Mouse (Mus musculus) thymus, postnatal 10 days (tissue): ENCODE results near the gene Rgs11.
"Not testable (repeated sequence)": the region's sequence is repeated elsewhere in the genome, so short reads cannot be mapped to it uniquely, and the experiment has no call there.

ENCODE experiments used
- DNase-seq, 2 experiments: peaks; one replicate each; pipeline ENCODE4 v3.0.0; 2021; ENCODE audit warnings: low spot score in 2 of 2

The Rgs11 gene

GRCm38 (mm10) chr17:26202737-26203136, at the start of gene Rgs11:
Gene Rgs11, plus strand, starts transcription at chr17:26202951.
- peak; percentile 11 to 31 for DNase-seq

DNA sequence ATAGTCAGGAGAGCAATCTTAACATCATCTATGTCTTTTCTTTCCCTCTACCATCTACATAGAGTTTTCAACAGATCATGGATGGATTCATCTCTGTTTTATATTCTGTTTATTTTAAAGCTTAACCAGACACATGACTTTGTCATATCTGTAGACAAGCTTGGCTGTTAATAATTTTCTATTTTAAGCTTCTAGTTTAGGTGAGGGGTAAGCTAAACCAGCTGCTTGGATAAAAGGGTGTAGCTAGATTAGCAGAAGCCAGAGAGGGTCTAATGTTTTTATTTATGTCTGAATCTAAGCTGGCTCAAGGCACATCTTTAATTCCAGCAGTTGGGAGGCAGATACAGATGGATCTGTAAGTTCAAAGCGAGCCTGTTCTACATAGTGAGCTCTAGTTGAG, 40.0 kb upstream of the Rgs11 start:
- no peak for DNase-seq

- DNase-seq, result peak; percentile 9 to 28
Measured at GRCm38 (mm10) chr17:26168039-26168438, 34.7 kb upstream of the Rgs11 start.

GRCm38 (mm10) chr17:26175248-26175647, 27.5 kb upstream of the Rgs11 start:
- not testable (repeated sequence) for DNase-seq

GRCm38 (mm10) chr17:26178611-26179010, 24.1 kb upstream of the Rgs11 start:
- DNase-seq, result no peak

DNA sequence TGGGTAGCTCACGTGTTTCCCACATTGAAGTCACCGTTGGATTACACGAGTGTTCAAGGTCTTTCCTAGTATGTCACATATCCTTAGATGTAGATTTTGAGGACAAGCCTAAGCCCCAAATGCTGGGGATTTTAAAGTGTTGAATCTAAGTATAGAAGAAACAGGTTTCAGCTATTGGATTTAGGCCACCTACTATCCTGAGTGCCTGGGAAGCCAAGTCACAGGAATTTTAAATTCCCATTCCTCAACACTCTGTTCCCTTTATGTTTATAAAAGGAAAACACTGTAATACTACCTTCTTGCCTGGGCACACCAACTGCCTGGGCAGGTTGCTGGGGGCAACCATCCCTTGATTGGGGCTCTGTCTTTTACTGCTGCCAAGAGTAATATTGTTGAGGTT, 21.6 kb upstream of the Rgs11 start:
- no peak for DNase-seq

- no peak for DNase-seq
Measured at GRCm38 (mm10) chr17:26187592-26187991, 15.2 kb upstream of the Rgs11 start.

GRCm38 (mm10) chr17:26188091-26188805, 14.5 kb upstream of the Rgs11 start:
- DNase-seq, result no peak

DNA sequence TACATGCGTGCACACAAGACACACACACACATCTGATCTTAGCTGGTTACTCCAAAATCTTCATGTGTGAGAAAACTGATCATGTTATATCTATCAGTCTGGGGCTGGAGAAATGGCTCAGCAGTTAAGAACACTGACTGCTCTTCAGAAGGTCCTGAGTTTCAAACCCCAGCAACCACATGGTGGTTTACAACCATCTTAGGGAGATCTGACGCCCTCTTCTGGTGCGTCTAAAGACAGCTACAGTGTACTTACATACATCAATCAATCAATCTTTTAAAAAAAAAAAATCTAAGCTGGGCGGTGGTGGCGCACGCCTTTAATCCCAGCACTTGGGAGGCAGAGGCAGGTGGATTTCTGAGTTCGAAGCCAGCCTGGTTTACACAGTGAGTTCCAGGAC, 11.3 kb upstream of the Rgs11 start:
- not testable (repeated sequence) for DNase-seq

DNA sequence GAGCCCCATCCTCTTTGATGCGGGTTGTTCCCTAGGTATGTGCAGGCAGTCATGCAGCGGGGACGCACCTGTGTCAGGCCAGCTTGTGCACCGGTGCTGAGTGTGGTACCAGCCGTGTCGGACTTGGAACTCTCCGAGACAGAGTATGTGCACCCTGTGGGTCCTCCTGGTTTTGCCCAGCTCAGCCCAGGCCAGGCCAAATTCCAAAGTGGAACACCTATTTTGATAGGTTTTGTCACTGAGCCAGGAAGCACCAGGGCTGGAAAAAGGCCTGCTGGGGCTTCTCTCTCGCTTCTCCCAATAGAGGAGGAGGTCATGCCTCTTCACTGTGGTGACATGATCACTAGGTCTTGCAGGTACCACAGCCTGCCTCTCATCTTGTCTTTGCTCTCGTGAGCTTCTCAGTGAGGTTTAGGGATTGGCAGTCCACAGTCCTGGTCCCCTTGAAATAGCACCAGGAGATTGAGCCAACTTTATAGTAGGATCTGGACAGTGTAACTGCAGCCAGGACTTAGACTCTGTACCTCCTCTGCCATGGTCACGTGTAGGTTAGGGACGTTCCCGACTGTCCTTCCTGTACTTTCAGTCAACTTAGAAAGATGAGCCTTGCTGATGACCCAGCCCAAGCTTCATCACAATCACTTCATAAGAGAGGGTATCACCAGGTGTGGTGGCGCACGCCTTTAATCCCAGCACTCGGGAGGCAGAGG, 10.1 kb upstream of the Rgs11 start:
- DNase-seq, result no peak

- no peak for DNase-seq
Measured at GRCm38 (mm10) chr17:26198892-26199291, 3.9 kb upstream of the Rgs11 start, which contains the start of gene Pdia2. Gene Pdia2, minus strand, starts transcription at chr17:26199087.

- DNase-seq, result no peak
Measured at GRCm38 (mm10) chr17:26200831-26201705, 1.7 kb upstream of the Rgs11 start.

- DNase-seq, result no peak
Measured at GRCm38 (mm10) chr17:26201998-26202397, 753 bp upstream of the Rgs11 start.

DNA sequence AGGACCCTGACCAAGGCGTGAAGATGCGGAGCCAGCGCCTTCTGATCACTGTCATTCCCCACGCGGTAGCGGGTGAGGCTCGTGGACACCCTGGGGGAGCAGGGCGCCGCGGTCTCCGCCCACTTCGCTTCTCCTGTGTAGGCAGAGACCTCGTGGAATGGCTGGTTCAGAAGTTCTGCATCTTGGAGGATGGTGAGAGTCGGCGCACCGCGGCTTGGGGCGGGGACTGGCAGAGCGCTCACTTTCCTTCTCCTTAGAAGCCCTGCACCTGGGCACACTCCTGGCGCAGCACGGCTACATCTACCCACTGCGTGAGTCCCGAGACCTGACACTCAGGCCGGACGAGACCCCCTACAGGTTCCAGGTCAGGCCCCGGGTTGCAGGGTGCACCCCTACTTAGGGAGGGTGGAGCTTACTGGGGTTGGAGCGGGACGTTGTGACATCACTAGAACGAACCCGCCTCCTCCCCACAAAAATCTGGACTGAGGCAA, 615 bp downstream of the Rgs11 start:
- peak in 1 of 2 experiments; percentile 19 for DNase-seq

DNA sequence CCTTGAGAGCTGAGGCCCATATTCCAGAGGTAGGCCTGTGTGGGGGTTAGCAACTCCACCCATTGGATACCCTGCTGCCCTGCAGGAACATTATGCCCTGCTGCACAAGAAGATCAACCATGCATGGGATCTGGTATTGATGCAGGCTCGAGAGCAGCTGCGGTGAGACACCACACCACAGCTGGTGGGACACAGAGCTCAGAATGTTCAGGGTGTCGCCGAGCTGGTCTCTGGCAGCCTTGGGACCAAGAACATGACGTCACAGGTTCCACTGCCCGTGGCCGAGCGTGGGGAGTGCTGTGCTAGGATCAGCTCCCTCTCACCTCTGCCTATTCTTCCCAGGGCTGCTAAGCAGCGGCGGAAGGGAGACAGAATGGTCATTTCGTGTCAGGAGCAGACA, 2.0 kb downstream of the Rgs11 start:
- no peak for DNase-seq

GRCm38 (mm10) chr17:26206392-26206791, 3.6 kb downstream of the Rgs11 start:
- no peak for DNase-seq

- no peak for DNase-seq
Measured at GRCm38 (mm10) chr17:26207686-26208085, 4.9 kb downstream of the Rgs11 start, which contains the start of gene Arhgdig. Gene Arhgdig, minus strand, starts transcription at chr17:26207786.

- DNase-seq, result no peak
Measured at GRCm38 (mm10) chr17:26212241-26212640, 9.5 kb downstream of the Rgs11 start.

- no peak for DNase-seq
Measured at GRCm38 (mm10) chr17:26212681-26213080, 9.9 kb downstream of the Rgs11 start.

GRCm38 (mm10) chr17:26221508-26221907, 18.8 kb downstream of the Rgs11 start:
- DNase-seq, result no peak

- no peak for DNase-seq
Measured at GRCm38 (mm10) chr17:26225150-26225549, 22.4 kb downstream of the Rgs11 start.

DNA sequence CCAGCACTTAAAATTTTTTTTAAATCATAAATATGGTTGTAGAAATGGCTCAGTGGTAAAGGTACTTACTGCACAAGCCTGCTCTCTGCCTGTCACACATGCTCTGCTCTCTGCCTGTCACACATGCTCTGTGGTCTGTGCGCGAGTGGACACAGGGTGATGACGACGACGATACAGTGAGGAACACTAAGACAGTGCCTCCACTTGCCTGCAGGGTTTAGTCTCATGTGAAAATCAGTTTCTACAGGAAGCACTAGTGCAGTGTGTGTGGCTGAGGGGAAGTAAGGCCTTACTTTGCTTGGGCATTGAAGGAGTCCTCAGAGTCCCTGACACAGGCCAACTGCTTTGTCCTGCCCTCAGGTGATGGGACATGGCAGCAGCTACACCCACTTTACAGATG, 27.0 kb downstream of the Rgs11 start:
- DNase-seq, result no peak
